Mouse (Mus musculus): ENCODE data around the gene Prima1. TPM values are rescaled to one million over a fixed set of nuclear protein-coding genes. Genes with fewer than 3 reads are reported as not detected.

The Prima1 gene
- polyA plus RNA-seq, 1 experiment from 2014 or later, result 0.13 TPM

GRCm38 (mm10) chr12:103157129-103157910 is 84.6 kb downstream of the Prima1 start:
- no peak for DNase-seq (ENCODE audit: low spot score)
- H3K9me3 ChIP-seq (ENCODE audit: low read length), result no peaks in the 10 kb centered on the region
- H3K4me3 ChIP-seq (ENCODE audit: low read depth, low read length), result no peak overlapping the region
- no peak overlapping the region for H3K27ac ChIP-seq (ENCODE audit: low read length)
- WGBS, result 53% methylated on average over 17 of the region's 18 CpGs
- H3K4me1 ChIP-seq (ENCODE audit: insufficient read depth, low read depth, low read length), result no peaks in the 10 kb centered on the region
- no peak overlapping the region for H3K4me2 ChIP-seq (replicated peaks; ENCODE audit: low read depth, low read length)
- no peak overlapping the region for H3K9ac ChIP-seq (replicated peaks; ENCODE audit: low read depth)
- H3K36me3 ChIP-seq (ENCODE audit: insufficient read depth, low read length), result no peaks in the 10 kb centered on the region
- no peak for TF ChIP-seq EP300 (IDR thresholded peaks at IDR 0.05)
- no peak for ATAC-seq
- no peaks in the 10 kb centered on the region for H3K27me3 ChIP-seq (replicated peaks; ENCODE audit: insufficient read depth, low read length)

DNA sequence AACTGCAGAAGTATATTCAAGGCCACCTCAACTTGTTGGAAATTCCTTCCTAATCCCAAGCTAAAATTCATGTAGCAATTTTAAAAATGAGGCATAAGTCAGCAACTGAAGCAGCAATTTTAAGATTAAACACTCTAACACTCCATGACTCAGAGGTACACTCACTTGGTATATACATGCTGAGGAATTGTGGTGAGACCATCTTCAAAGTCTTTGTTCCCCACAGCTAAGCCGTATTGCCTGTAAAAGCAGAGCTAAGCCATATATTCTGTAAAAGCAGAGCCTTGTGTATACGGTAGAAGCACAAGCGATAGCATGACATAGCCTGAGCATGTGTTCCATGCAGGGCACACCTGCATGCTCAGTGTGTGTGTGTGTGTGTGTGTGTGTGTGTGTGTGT is 86.5 kb downstream of the Prima1 start:
- H3K27ac ChIP-seq (ENCODE audit: low read length), result no peak overlapping the region
- no peak overlapping the region for H3K4me2 ChIP-seq (replicated peaks; ENCODE audit: low read depth, low read length)
- no peak overlapping the region for H3K4me3 ChIP-seq (ENCODE audit: low read depth, low read length)
- no peak for ATAC-seq
- no peaks in the 10 kb centered on the region for H3K36me3 ChIP-seq (ENCODE audit: insufficient read depth, low read length)
- no peaks in the 10 kb centered on the region for H3K27me3 ChIP-seq (replicated peaks; ENCODE audit: insufficient read depth, low read length)
- H3K9me3 ChIP-seq (ENCODE audit: low read length), result no peaks in the 10 kb centered on the region
- no peak for DNase-seq (ENCODE audit: low spot score)
- WGBS, result 63% methylated on average over 3 of the region's 3 CpGs
- H3K9ac ChIP-seq (replicated peaks; ENCODE audit: low read depth), result no peak overlapping the region
- no peaks in the 10 kb centered on the region for H3K4me1 ChIP-seq (ENCODE audit: insufficient read depth, low read depth, low read length)
- no peak for TF ChIP-seq CTCF (IDR thresholded peaks at IDR 0.05)
- no peak for TF ChIP-seq EP300 (IDR thresholded peaks at IDR 0.05)

DNA sequence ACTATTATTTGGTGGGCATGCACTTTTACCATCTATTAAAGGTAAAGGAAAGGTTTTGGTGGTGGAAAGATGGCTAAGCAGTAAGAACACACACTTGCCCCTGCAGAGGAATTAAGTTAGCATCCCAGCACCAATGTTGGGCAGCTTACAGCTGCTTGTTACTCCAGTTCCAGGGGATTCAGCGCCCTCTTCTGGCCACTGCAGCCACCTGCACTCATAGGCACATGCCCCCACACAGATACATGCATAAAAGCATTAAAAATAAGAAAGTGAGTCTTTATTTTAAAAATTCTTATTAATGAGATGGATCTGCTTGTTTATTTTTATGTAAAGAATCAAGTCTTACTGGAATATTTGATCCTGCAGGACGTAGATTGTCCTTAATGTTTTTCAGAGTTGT is 87.0 kb downstream of the Prima1 start:
- no peaks in the 10 kb centered on the region for H3K9me3 ChIP-seq (ENCODE audit: low read length)
- H3K9ac ChIP-seq (replicated peaks; ENCODE audit: low read depth), result no peak overlapping the region
- H3K36me3 ChIP-seq (ENCODE audit: insufficient read depth, low read length), result no peaks in the 10 kb centered on the region
- no peak overlapping the region for H3K4me3 ChIP-seq (ENCODE audit: low read depth, low read length)
- ATAC-seq (no peak), DNase-seq (ENCODE audit: low spot score) (no peak)
- H3K4me1 ChIP-seq (ENCODE audit: insufficient read depth, low read depth, low read length), result no peaks in the 10 kb centered on the region
- no peaks in the 10 kb centered on the region for H3K27me3 ChIP-seq (replicated peaks; ENCODE audit: insufficient read depth, low read length)
- TF ChIP-seq CTCF (IDR thresholded peaks at IDR 0.05), result 0 out of 2 replicates have a peak, but pooled peaks have one; percentile 11
- TF ChIP-seq EP300 (IDR thresholded peaks at IDR 0.05), result no peak
- 59% methylated on average over 2 of the region's 2 CpGs for WGBS
- no peak overlapping the region for H3K4me2 ChIP-seq (replicated peaks; ENCODE audit: low read depth, low read length)
- no peak overlapping the region for H3K27ac ChIP-seq (ENCODE audit: low read length)

DNA sequence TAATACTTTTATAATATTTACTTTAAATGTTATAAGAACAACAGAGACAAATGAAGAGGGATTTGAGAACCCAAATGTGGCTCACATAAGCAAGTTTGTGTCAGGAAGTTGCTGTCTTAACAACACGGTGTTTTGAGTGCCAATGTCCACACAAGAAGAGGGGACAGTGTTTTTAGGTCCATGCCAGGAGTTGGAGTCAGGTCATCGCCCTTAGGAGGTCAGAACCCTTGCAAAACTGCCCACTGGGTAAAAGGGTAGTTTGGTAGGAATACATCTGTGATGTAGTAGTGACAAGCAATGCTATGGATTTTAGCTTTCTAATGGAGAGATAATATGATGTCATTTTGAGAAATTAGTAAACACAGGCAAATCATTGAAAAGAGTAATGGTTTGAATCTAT is 91.7 kb downstream of the Prima1 start:
- DNase-seq (ENCODE audit: low spot score) (no peak), ATAC-seq (no peak)
- Histone ChIP-seq H3K36me3 (ENCODE audit: insufficient read depth, low read length) (no peaks in the 10 kb centered on the region), H3K4me3 (ENCODE audit: low read depth, low read length) (no peak overlapping the region), H3K9ac (replicated peaks; ENCODE audit: low read depth) (no peak overlapping the region), H3K4me2 (replicated peaks; ENCODE audit: low read depth, low read length) (no peak overlapping the region), H3K9me3 (ENCODE audit: low read length) (no peaks in the 10 kb centered on the region), H3K4me1 (ENCODE audit: insufficient read depth, low read depth, low read length) (no peaks in the 10 kb centered on the region), H3K27me3 (replicated peaks; ENCODE audit: insufficient read depth, low read length) (no peaks in the 10 kb centered on the region), H3K27ac (ENCODE audit: low read length) (no peak overlapping the region)
- no peak for TF ChIP-seq EP300 (IDR thresholded peaks at IDR 0.05)
- no peak for TF ChIP-seq CTCF (IDR thresholded peaks at IDR 0.05)
- 69% methylated on average over 2 of the region's 2 CpGs for WGBS

Other genes with a start within 250 kb of the Prima1 start
- 0.19 and 0.35 TPM in 2 replicates for gene Fam181a, start 68.8 kb upstream of the Prima1 start, polyA plus RNA-seq (2015; fragmentation: Nextera tagmentation; extraction: Ambion mirVana)
- gene Asb2, start 113.9 kb upstream of the Prima1 start, polyA plus RNA-seq (2015; fragmentation: Nextera tagmentation; extraction: Ambion mirVana), result 5.1 TPM in 2 replicates
- 6.0 and 6.4 TPM in 2 replicates for gene Otub2, start 146.5 kb upstream of the Prima1 start, polyA plus RNA-seq (2015; fragmentation: Nextera tagmentation; extraction: Ambion mirVana)
- gene 9330161L09Rik, start 165.7 kb upstream of the Prima1 start, polyA plus RNA-seq (2015; fragmentation: Nextera tagmentation; extraction: Ambion mirVana), result 0.18 and 0.19 TPM in 2 replicates
- 87.2 and 92.0 TPM in 2 replicates for gene Ddx24, start 183.7 kb upstream of the Prima1 start, polyA plus RNA-seq (2015; fragmentation: Nextera tagmentation; extraction: Ambion mirVana)
- gene Ifi27, start 192.1 kb upstream of the Prima1 start, polyA plus RNA-seq (2015; fragmentation: Nextera tagmentation; extraction: Ambion mirVana), result 69.5 and 72.5 TPM in 2 replicates
- gene Ifi27l2a, start 201.5 kb upstream of the Prima1 start, polyA plus RNA-seq (2015; fragmentation: Nextera tagmentation; extraction: Ambion mirVana), result 23.1 and 47.7 TPM in 2 replicates
- gene Ifi27l2b, start 215.1 kb upstream of the Prima1 start, polyA plus RNA-seq (2015; fragmentation: Nextera tagmentation; extraction: Ambion mirVana), result not detected in 2 replicates

All from lung, postnatal 0 days (tissue).